Mouse (Mus musculus): ENCODE results near the gene Syngr3. TPM values are rescaled to one million over a fixed set of nuclear protein-coding genes. Genes with fewer than 3 reads are reported as not detected.
A peak's percentile ranks its signal among the peaks of the same experiment; 100 is the strongest.

Gene Syngr3
- polyA plus RNA-seq, 1 experiment from 2014 or later, result 196 TPM

DNA sequence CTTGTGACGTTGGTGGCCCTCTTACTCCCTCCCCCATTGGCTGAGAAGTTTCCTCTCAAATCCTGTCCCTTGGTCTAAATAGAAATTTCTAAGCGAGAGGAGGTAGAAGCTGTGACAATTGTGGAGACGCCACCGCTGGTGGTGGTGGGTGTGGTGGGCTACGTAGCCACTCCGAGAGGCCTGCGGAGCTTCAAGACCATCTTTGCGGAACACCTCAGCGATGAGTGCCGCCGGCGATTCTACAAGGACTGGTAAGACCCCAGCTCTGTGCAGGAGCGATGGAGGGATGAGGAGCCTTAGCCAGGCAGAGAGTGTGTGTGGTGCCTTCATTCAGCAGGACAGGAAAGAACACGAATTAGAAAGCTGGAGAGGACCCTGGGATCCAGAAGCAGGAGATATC lies 41.0 kb upstream of the Syngr3 start:
- WGBS, result 81% methylated on average over 14 of the region's 14 CpGs
- Histone ChIP-seq H3K9me3 (ENCODE audit: control insufficient read depth, low read length) (no peaks in the 10 kb centered on the region), H3K36me3 (ENCODE audit: control insufficient read depth, insufficient read depth, low read length) (no peaks in the 10 kb centered on the region), H3K27me3 (ENCODE audit: control insufficient read depth, insufficient read depth, low read length) (no peaks in the 10 kb centered on the region), H3K4me3 (ENCODE audit: low read depth, low read length) (no peak overlapping the region), H3K27ac (ENCODE audit: low read depth, low read length) (no peak overlapping the region), H3K4me1 (ENCODE audit: control insufficient read depth, insufficient read depth, low read length) (0 out of 2 replicates have a peak, but pooled peaks cover 1% of the 10 kb centered on the region), H3K4me2 (ENCODE audit: low read depth, low read length) (no peak overlapping the region), H3K9ac (replicated peaks; ENCODE audit: low read depth, low read length) (no peak overlapping the region)
- no peak for ATAC-seq (ENCODE audit: low read depth)

- H3K27ac ChIP-seq (ENCODE audit: low read depth, low read length), result no peak overlapping the region
- H3K4me3 ChIP-seq (ENCODE audit: low read depth, low read length), result no peak overlapping the region
- no peak for ATAC-seq (ENCODE audit: low read depth)
- no peaks in the 10 kb centered on the region for H3K36me3 ChIP-seq (ENCODE audit: control insufficient read depth, insufficient read depth, low read length)
- no peak overlapping the region for H3K9ac ChIP-seq (replicated peaks; ENCODE audit: low read depth, low read length)
- H3K4me1 ChIP-seq (ENCODE audit: control insufficient read depth, insufficient read depth, low read length), result no peaks in the 10 kb centered on the region
- H3K4me2 ChIP-seq (ENCODE audit: low read depth, low read length), result no peak overlapping the region
- H3K9me3 ChIP-seq (ENCODE audit: control insufficient read depth, low read length), result no peaks in the 10 kb centered on the region
- no peaks in the 10 kb centered on the region for H3K27me3 ChIP-seq (ENCODE audit: control insufficient read depth, insufficient read depth, low read length)
- 82% methylated on average over 6 of the region's 6 CpGs for WGBS
These were observed 39.3 kb upstream of the Syngr3 start for GRCm38 (mm10) chr17:24729067-24729466.

GRCm38 (mm10) chr17:24728184-24728583 lies 38.4 kb upstream of the Syngr3 start:
- no peak overlapping the region for H3K4me3 ChIP-seq (ENCODE audit: low read depth, low read length)
- no peak overlapping the region for H3K9ac ChIP-seq (replicated peaks; ENCODE audit: low read depth, low read length)
- ATAC-seq (ENCODE audit: low read depth), result no peak
- peaks cover 5% of the 10 kb centered on the region for H3K4me1 ChIP-seq (ENCODE audit: control insufficient read depth, insufficient read depth, low read length)
- 71% methylated on average over 17 of the region's 17 CpGs for WGBS
- H3K27ac ChIP-seq (ENCODE audit: low read depth, low read length), result no peak overlapping the region
- no peaks in the 10 kb centered on the region for H3K27me3 ChIP-seq (ENCODE audit: control insufficient read depth, insufficient read depth, low read length)
- H3K9me3 ChIP-seq (ENCODE audit: control insufficient read depth, low read length), result no peaks in the 10 kb centered on the region
- H3K4me2 ChIP-seq (ENCODE audit: low read depth, low read length), result no peak overlapping the region
- H3K36me3 ChIP-seq (ENCODE audit: control insufficient read depth, insufficient read depth, low read length), result no peaks in the 10 kb centered on the region

DNA sequence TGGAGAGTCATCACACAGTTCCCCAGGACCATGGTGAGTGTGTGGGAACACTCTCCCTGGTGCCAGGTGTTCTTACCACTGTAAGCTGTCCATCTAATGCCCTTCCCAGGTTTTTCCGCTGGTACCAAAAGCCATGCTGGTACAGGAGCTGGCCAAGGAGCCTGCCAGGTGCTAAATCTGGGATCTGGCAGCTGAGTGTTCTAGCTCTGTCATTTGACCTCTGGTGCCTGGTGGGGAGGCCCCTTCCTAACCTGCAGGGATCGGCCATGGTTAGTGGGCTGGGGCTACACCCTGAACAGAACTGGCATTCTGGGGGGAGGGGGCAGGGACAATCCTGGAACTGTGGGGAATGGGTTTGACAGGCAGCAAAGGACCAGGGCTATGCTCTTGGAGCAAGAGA lies 37.9 kb upstream of the Syngr3 start, which contains the start of gene Rpl3l:
Rpl3l (plus strand) TSS at position 203 of the 400 bp plus-strand sequence.
- no peak within 1 kb of the TSS for H3K27ac ChIP-seq (ENCODE audit: low read depth, low read length)
- no peak within 1 kb of the TSS for H3K4me2 ChIP-seq (ENCODE audit: low read depth, low read length)
- 81% methylated on average over 2 of the region's 2 CpGs for WGBS
- H3K9me3 ChIP-seq (ENCODE audit: control insufficient read depth, low read length), result no peaks in the 10 kb centered on the region
- ATAC-seq (ENCODE audit: low read depth), result no peak
- H3K36me3 ChIP-seq (ENCODE audit: control insufficient read depth, insufficient read depth, low read length), result no peaks in the 10 kb centered on the region
- peaks cover 11% of the 10 kb centered on the region for H3K4me1 ChIP-seq (ENCODE audit: control insufficient read depth, insufficient read depth, low read length)
- no peak within 1 kb of the TSS for H3K4me3 ChIP-seq (ENCODE audit: low read depth, low read length)
- no peaks in the 10 kb centered on the region for H3K27me3 ChIP-seq (ENCODE audit: control insufficient read depth, insufficient read depth, low read length)
- H3K9ac ChIP-seq (replicated peaks; ENCODE audit: low read depth, low read length), result no peak within 1 kb of the TSS

- WGBS, result 74% methylated on average over 3 of the region's 3 CpGs
- Histone ChIP-seq H3K27ac (ENCODE audit: low read depth, low read length) (no peak overlapping the region), H3K4me2 (ENCODE audit: low read depth, low read length) (no peak overlapping the region), H3K36me3 (ENCODE audit: control insufficient read depth, insufficient read depth, low read length) (peaks cover 14% of the 10 kb centered on the region), H3K4me1 (ENCODE audit: control insufficient read depth, insufficient read depth, low read length) (peaks cover 24% of the 10 kb centered on the region), H3K27me3 (ENCODE audit: control insufficient read depth, insufficient read depth, low read length) (no peaks in the 10 kb centered on the region), H3K9me3 (ENCODE audit: control insufficient read depth, low read length) (no peaks in the 10 kb centered on the region), H3K4me3 (ENCODE audit: low read depth, low read length) (no peak overlapping the region), H3K9ac (replicated peaks; ENCODE audit: low read depth, low read length) (no peak overlapping the region)
- no peak for ATAC-seq (ENCODE audit: low read depth)
These were observed 36.1 kb upstream of the Syngr3 start for GRCm38 (mm10) chr17:24725637-24726390.

GRCm38 (mm10) chr17:24724184-24724583 lies 34.4 kb upstream of the Syngr3 start, which contains the start of gene Ndufb10:
Ndufb10 (minus strand) TSS chr17:24724478.
- ATAC-seq (ENCODE audit: low read depth), result peak; percentile 62
- Histone ChIP-seq H3K27me3 (ENCODE audit: control insufficient read depth, insufficient read depth, low read length) (no peaks in the 10 kb centered on the region), H3K27ac (ENCODE audit: low read depth, low read length) (peak within 1 kb of the TSS; percentile 81), H3K4me1 (ENCODE audit: control insufficient read depth, insufficient read depth, low read length) (peaks cover 24% of the 10 kb centered on the region), H3K4me3 (ENCODE audit: low read depth, low read length) (peak within 1 kb of the TSS; percentile 76), H3K36me3 (ENCODE audit: control insufficient read depth, insufficient read depth, low read length) (peaks cover 14% of the 10 kb centered on the region), H3K9ac (replicated peaks; ENCODE audit: low read depth, low read length) (peak within 1 kb of the TSS; percentile 86), H3K4me2 (ENCODE audit: low read depth, low read length) (peak within 1 kb of the TSS; percentile 81), H3K9me3 (ENCODE audit: control insufficient read depth, low read length) (no peaks in the 10 kb centered on the region)
- 0% methylated on average over 30 of the region's 30 CpGs for WGBS

- H3K27ac ChIP-seq (ENCODE audit: low read depth, low read length), result peak overlapping the region; percentile 81
- WGBS, result under 1% methylated on average over 15 of the region's 15 CpGs
- peak overlapping the region; percentile 76 for H3K4me3 ChIP-seq (ENCODE audit: low read depth, low read length)
- peak overlapping the region; percentile 86 for H3K9ac ChIP-seq (replicated peaks; ENCODE audit: low read depth, low read length)
- no peaks in the 10 kb centered on the region for H3K27me3 ChIP-seq (ENCODE audit: control insufficient read depth, insufficient read depth, low read length)
- H3K9me3 ChIP-seq (ENCODE audit: control insufficient read depth, low read length), result no peaks in the 10 kb centered on the region
- peaks cover 14% of the 10 kb centered on the region for H3K36me3 ChIP-seq (ENCODE audit: control insufficient read depth, insufficient read depth, low read length)
- peak; percentile 2; the same call in 1 of the 2 replicates for ATAC-seq (ENCODE audit: low read depth)
- peaks cover 26% of the 10 kb centered on the region for H3K4me1 ChIP-seq (ENCODE audit: control insufficient read depth, insufficient read depth, low read length)
- peak overlapping the region; percentile 81 for H3K4me2 ChIP-seq (ENCODE audit: low read depth, low read length)
These were observed 34.1 kb upstream of the Syngr3 start for GRCm38 (mm10) chr17:24723881-24724180.

DNA sequence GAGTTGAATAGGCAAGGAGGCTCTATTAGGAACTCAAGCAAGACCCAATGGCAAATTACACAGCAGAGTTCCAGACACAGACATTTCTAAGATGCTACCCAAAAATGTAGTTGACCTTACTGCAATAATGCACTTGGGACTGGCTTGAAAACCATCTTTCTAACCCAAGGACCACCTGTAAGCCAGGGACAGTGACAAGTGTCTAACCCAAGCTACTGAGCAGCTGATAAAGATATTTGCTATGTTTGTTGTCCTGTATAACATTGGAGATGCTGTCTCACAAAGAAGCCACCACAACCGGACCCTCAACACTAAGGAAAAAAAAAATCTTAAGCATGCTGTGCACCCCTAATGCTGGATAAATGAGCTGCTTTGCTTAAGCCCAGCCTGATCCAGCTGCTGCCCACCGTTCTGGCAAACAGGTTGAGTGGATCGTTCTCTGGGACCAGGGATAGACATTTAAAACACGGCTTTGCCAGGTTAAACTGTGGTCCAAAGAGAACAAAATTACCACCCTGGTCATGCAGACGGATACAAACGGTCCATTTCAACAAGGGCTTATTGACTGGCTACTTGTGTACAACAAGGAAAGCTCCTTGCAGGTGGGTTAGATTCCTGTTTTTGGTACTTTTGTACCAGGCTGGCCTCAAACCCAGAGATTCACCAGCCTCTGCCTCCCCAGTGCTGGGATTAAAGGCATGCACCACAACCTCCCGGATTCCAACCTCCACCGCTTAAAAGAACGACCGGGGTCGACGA lies 33.5 kb upstream of the Syngr3 start:
- ATAC-seq (ENCODE audit: low read depth), result no peak
- peak overlapping the region; percentile 86 for H3K9ac ChIP-seq (replicated peaks; ENCODE audit: low read depth, low read length)
- H3K27me3 ChIP-seq (ENCODE audit: control insufficient read depth, insufficient read depth, low read length), result no peaks in the 10 kb centered on the region
- peak overlapping the region; percentile 76 for H3K4me3 ChIP-seq (ENCODE audit: low read depth, low read length)
- no peak overlapping the region for H3K27ac ChIP-seq (ENCODE audit: low read depth, low read length)
- WGBS, result 3% methylated on average over 12 of the region's 12 CpGs
- peak overlapping the region; percentile 81 for H3K4me2 ChIP-seq (ENCODE audit: low read depth, low read length)
- H3K9me3 ChIP-seq (ENCODE audit: control insufficient read depth, low read length), result no peaks in the 10 kb centered on the region
- peaks cover 14% of the 10 kb centered on the region for H3K36me3 ChIP-seq (ENCODE audit: control insufficient read depth, insufficient read depth, low read length)
- peaks cover 28% of the 10 kb centered on the region for H3K4me1 ChIP-seq (ENCODE audit: control insufficient read depth, insufficient read depth, low read length)
